Mouse (Mus musculus) frontal cortex, adult 2 months (tissue): Measurements from ENCODE around the gene Olfr937. TPM values are rescaled to one million over a fixed set of nuclear protein-coding genes. Genes with fewer than 3 reads are reported as not detected.

Experiments used
- DNase-seq, 2 experiments: peaks; one replicate each; pipeline ENCODE4 v3.0.0; 2022; ENCODE audit warnings: low spot score in 1 of 2; ENCODE audit errors: extremely low spot score in 1 of 2
- polyA plus RNA-seq: library from polyadenylated mRNA; depleted of rRNA; stranded (reverse); fragments of >200 nt; gene quantifications from 2 replicates; pipeline ENCODE4 v1.2.3, GENCODE M21; 2012; rRNA removed

Olfr937 gene
- polyA plus RNA-seq, result 0.06 TPM in 1 of 2 replicates, not detected in the other

DNA sequence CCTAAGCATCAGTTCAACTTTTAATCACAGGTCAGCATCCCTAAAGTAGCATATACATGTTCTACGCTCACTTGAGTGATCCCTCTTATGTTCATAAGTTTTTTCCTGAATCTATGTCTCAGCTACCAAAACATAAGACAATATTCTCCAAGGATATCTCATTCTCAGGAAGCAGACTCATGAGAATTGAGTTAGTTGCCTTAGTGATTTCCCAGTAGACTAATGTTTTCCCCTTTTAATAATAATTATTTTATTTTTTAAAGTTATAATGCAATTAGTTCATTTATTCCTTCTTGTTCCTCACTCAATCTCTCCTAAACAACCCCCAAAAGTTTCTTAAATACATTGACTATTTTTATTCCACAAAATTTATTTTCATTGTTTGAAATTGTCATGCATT, at the start of gene Olfr937:
Gene Olfr937 (minus strand): TSS at position 101 of the 400 bp plus-strand sequence.
- no peak for DNase-seq

DNA sequence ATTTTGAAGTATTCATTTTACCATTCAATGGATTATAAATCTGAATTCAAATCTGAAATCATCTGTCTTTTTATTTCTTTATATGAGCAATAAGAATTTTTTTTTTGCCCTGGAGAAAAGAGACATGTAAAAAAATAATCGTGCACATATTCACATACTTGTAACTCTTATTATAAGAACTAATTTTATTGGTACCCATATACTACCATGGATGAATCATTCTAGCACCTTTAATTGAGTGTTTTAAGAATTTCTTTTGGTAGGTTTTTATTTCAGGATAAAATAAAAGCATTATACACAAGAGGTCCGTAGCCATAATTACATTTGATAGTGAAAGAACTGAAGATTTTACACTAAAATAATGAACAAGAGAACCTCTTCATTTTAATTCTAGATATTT, 14.0 kb upstream of the Olfr937 start, which contains the start of gene Olfr938:
Gene Olfr938 (minus strand): TSS at position 101 of the 400 bp plus-strand sequence.
- no peak for DNase-seq

- DNase-seq, result no peak
Measured at GRCm38 (mm10) chr9:39023277-39023676, 41.5 kb downstream of the Olfr937 start, which contains the start of gene Olfr146. Olfr146 (minus strand) TSS chr9:39023377.

Other genes starting within 250 kb of the Olfr937 start
- not detected in 2 replicates for gene Olfr923, start 238.4 kb downstream of the Olfr937 start, polyA plus RNA-seq
- not detected in 2 replicates for gene Olfr924, start 220.5 kb downstream of the Olfr937 start, polyA plus RNA-seq
- gene Olfr26, start 209.9 kb downstream of the Olfr937 start, polyA plus RNA-seq, result not detected in 2 replicates
- gene Olfr926, start 187.8 kb downstream of the Olfr937 start, polyA plus RNA-seq, result not detected in 2 replicates
- gene Olfr930, start 135.1 kb downstream of the Olfr937 start, polyA plus RNA-seq, result not detected in 2 replicates
- not detected in 2 replicates for gene Olfr933, start 92.6 kb downstream of the Olfr937 start, polyA plus RNA-seq
- not detected in 2 replicates for gene Olfr934, start 76.6 kb downstream of the Olfr937 start, polyA plus RNA-seq
- not detected in 2 replicates for gene Olfr935, start 65.3 kb downstream of the Olfr937 start, polyA plus RNA-seq
- gene Olfr146, start 41.6 kb downstream of the Olfr937 start, polyA plus RNA-seq, result not detected in 2 replicates
- gene Olfr938, start 13.9 kb upstream of the Olfr937 start, polyA plus RNA-seq, result not detected in 2 replicates
- gene Olfr27, start 63.2 kb upstream of the Olfr937 start, polyA plus RNA-seq, result not detected in 2 replicates
- not detected in 2 replicates for gene Olfr943, start 101.4 kb upstream of the Olfr937 start, polyA plus RNA-seq
- gene Olfr944, start 137.0 kb upstream of the Olfr937 start, polyA plus RNA-seq, result not detected in 2 replicates
- gene Olfr1537, start 185.0 kb upstream of the Olfr937 start, polyA plus RNA-seq, result not detected in 2 replicates
- not detected in 2 replicates for gene Olfr945, start 211.9 kb upstream of the Olfr937 start, polyA plus RNA-seq